Mouse (Mus musculus) megakaryocyte-erythroid progenitor cell, adult 5 weeks (primary cell): ENCODE measurements around the gene Zbtb41. TPM values are rescaled to one million over a fixed set of nuclear protein-coding genes. Genes with fewer than 3 reads are reported as not detected.

Experiments
- polyA plus RNA-seq: library from polyadenylated mRNA; stranded (reverse); fragments of >175 nt; gene quantifications from 2 replicates; pipeline ENCODE4 v1.2.3, GENCODE M21; 2012

Gene Zbtb41
- 0.81 and 0.87 TPM in 2 replicates for polyA plus RNA-seq

DNA sequence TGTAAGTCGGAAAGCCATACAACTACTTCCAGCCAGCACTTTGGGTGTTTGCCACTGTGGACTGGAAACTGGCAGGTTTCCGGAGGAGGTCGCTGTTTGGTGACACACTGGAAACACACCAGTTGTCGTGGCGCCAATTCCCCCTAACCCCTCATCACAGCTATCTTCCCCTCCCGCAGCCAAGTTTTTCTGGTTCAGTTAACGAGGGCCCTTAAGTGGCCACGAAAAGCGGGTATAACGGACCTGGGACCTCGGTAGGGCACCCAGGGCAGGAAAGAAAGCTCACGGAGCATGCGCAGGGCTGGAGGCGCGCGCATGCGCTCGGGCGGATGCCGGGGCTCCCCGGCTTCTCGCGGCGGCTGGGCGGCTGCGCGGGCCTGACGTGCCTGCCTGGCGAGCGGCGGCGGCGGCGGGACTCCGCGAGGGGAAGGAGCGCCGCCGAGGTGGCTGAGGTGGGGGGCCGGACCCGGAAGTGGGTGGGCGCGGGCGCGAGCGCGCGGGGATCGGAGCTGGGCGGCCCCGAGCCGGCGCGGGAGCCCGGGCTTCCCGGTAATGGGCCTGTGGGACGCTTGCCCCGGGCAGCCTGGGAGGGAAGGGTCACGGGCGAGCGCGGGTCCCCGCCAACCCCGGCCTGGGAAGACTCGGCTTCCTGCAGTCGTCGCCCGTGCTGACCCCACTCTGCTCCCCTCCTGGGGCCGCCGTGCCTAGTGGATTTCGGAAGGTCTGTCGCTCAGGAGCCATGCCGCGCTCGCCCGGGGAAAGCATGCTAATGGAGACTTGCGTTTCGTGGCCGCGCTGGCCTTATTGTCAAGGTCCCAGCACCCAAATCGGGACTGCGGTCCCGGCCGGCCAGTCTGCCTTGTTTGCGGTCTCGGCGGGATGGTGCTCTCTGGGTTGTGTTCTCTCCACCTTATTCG, at the start of gene Zbtb41:
Gene Zbtb41 (plus strand): TSS at position 414 of the 917 bp plus-strand sequence.

DNA sequence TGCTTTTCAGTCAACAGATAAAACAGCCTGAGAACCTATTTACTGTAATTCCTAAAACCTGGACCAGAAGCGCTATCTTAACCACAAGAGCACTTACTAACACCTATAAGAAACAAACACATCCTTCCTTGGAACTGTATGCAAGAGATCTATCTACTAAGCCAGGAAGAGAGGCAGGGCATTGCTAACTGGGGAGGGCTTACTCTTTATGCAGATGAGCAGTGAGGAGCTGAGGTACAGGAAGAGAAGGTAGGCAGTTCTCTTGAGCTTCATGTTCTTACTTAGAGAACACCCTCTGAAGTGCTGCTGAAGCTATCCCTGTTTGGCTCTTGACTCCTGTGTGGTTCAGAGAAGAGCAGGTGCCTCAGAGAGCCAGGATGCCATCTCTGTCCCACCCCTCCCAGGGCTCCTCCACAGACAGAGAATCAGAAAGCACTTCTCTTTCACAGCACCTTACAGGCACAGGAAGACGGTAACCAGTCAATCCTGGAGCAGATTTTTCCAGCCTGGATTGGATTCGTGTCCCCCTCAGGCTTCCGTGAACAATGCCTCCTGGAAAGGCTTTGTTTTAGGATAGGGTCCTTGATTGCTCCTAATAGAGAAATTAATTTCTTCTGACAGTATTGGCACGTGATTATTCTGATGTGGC, 45.3 kb upstream of the Zbtb41 start, which contains the start of gene Crb1:
Gene Crb1 (minus strand): TSS at position 463 of the 649 bp plus-strand sequence.

DNA sequence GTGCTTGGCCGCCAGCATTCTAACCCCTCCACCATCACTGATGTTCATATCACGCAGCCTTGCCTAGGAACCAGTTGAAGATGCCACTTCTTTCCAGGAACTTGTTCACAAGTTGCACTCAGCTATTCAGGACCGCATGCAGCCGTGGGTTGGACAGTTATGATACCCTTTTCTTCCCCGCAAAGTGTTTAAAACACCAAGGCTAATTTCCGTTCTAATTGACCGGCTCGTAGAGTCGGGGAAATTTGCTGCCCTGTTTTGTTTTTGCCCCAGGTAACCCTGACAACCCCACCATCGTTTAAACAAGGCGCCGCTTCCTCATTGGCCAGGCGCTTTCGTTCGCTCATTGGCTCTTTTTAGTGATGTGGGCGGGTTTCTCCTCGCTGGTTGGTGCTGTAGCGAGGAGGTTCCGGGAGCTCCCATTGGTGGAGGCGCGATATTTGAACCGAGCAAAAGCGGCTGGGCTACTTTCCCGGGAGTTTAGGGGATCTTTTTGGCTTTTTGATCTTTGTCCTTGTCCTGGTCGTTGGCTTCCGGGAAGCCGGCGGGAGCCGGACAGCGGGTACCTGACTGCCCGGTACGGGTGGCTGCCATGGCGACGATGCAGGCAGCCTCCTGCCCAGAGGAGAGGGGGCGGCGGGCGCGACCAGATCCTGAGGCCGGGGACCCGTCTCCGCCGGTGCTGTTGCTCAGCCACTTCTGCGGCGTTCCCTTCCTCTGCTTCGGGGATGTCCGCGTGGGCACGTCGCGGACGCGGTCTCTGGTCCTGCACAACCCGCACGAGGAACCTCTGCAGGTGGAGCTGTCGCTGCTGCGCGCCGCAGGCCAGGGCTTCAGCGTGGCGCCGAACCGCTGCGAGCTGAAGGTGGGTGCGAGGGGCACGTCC, 32.5 kb downstream of the Zbtb41 start, which contains the start of gene Aspm:
Gene Aspm (plus strand): TSS at position 433 of the 886 bp plus-strand sequence.

DNA sequence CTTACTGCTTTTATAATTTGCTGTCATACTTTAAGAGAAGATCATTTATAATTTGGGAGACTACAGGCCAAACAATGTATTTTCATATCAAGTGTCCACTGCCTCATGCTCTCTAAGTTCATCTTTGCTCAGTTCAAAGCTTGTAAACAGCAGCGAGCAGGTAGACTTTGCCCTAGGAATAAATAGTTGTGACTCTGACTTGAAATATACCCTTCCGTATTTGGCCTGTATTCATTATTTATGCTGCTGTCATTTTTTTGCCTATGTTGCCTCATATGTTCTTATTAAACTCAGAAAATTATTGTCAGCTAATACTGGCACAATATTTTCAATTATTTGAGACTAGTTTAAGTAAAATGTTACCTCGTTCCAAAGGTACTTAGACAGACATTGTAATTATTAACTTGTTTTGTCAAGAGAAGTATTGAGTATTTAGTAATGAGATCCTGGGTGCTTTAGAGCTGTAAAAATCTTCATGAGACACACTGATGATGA, 79.2 kb downstream of the Zbtb41 start, which contains the start of gene F13b:
Gene F13b (plus strand): TSS at position 445 of the 495 bp plus-strand sequence.

Other genes starting within 250 kb of the Zbtb41 start
- gene Crb1, start 45.2 kb upstream of the Zbtb41 start, polyA plus RNA-seq, result 0.01 TPM in 1 of 2 replicates, not detected in the other
- 1.0 and 1.1 TPM in 2 replicates for gene Aspm, start 32.5 kb downstream of the Zbtb41 start, polyA plus RNA-seq
- gene F13b, start 79.4 kb downstream of the Zbtb41 start, polyA plus RNA-seq, result not detected in 2 replicates
- gene Cfhr1, start 138.0 kb downstream of the Zbtb41 start, polyA plus RNA-seq, result not detected in 2 replicates